Mouse (Mus musculus) macrophage (primary cell): ENCODE data around the gene Arpc2. TPM values are rescaled to one million over a fixed set of nuclear protein-coding genes. Genes with fewer than 3 reads are reported as not detected.

Experiments used
- H3K27ac ChIP-seq: fragments of 350-480 bp; formaldehyde crosslinking; 2 replicates; pipeline ENCODE4 v1.9.0; 2021
- H3K36me3 ChIP-seq: fragments of 350-480 bp; formaldehyde crosslinking; 2 replicates; pipeline ENCODE4 v1.9.0; 2021; ENCODE audit errors: inconsistent target
- H3K4me3 ChIP-seq: fragments of 350-480 bp; formaldehyde crosslinking; 2 replicates; pipeline ENCODE4 v1.9.0; 2021; ENCODE audit errors: inconsistent target
- H3K79me2 ChIP-seq: fragments of 350-480 bp; formaldehyde crosslinking; 2 replicates; pipeline ENCODE4 v1.9.0; 2021; ENCODE audit errors: inconsistent target
- WGBS: methylation state at CpG from one replicate; pipeline ENCODE4 v1.1.7; 2026; ENCODE audit warnings: inconsistent platforms; ENCODE audit not compliant: missing documents; 5-methylcytosine and 5-hydroxymethylcytosine counted together
- polyA plus RNA-seq: library from polyadenylated mRNA; stranded (reverse); fragments of 250-400 nt; gene quantifications from 3 replicates; pipeline ENCODE4 v1.2.4, GENCODE M21; 2018; ENCODE audit warnings: inconsistent platforms

The Arpc2 gene
- polyA plus RNA-seq, 1 experiment from 2014 or later = 1,406 TPM

- H3K27ac ChIP-seq = no peak overlapping the region
- H3K79me2 ChIP-seq = peaks cover 4% of the 10 kb centered on the region
- WGBS = 64% methylated on average over 10 of the region's 10 CpGs
These were observed 72.4 kb downstream of the Arpc2 start for GRCm38 (mm10) chr1:74308001-74308964.

GRCm38 (mm10) chr1:74309767-74310166, 73.9 kb downstream of the Arpc2 start:
- no peak overlapping the region for H3K27ac ChIP-seq
- H3K4me3 ChIP-seq = no peak overlapping the region
- WGBS = 48% methylated on average over 3 of the region's 3 CpGs
- no peaks in the 10 kb centered on the region for H3K79me2 ChIP-seq
- no peaks in the 10 kb centered on the region for H3K36me3 ChIP-seq

More at GRCm38 (mm10) chr1:74308001-74308964, 72.4 kb downstream of the Arpc2 start:
- Histone ChIP-seq H3K4me3 (no peak overlapping the region), H3K36me3 (no peaks in the 10 kb centered on the region)

- no peak overlapping the region for H3K4me3 ChIP-seq
These were observed 77.3 kb downstream of the Arpc2 start for GRCm38 (mm10) chr1:74313049-74313692.

GRCm38 (mm10) chr1:74314796-74315195, 78.9 kb downstream of the Arpc2 start:
- Histone ChIP-seq H3K27ac (no peak overlapping the region), H3K36me3 (no peaks in the 10 kb centered on the region), H3K4me3 (no peak overlapping the region), H3K79me2 (no peaks in the 10 kb centered on the region)
- WGBS = 89% methylated on average over 3 of the region's 3 CpGs

More at GRCm38 (mm10) chr1:74313049-74313692, 77.3 kb downstream of the Arpc2 start:
- WGBS = 0% methylated on average over 3 of the region's 3 CpGs
- Histone ChIP-seq H3K27ac (no peak overlapping the region), H3K79me2 (no peaks in the 10 kb centered on the region), H3K36me3 (no peaks in the 10 kb centered on the region)

GRCm38 (mm10) chr1:74316114-74316827, 80.4 kb downstream of the Arpc2 start:
- H3K36me3 ChIP-seq = no peaks in the 10 kb centered on the region
- no peak overlapping the region for H3K27ac ChIP-seq
- no peaks in the 10 kb centered on the region for H3K79me2 ChIP-seq
- no peak overlapping the region for H3K4me3 ChIP-seq
- WGBS = 71% methylated on average over 3 of the region's 4 CpGs

Other genes starting within 250 kb of the Arpc2 start
- gene Tns1, start 111.6 kb upstream of the Arpc2 start, polyA plus RNA-seq = 53.8 to 84.7 TPM (median 84.5 TPM) in 3 replicates
- gene Rufy4, start 110.5 kb upstream of the Arpc2 start, polyA plus RNA-seq = not detected in 3 replicates
- gene Cxcr2, start 82.1 kb upstream of the Arpc2 start, polyA plus RNA-seq = 0.11 to 0.76 TPM (median 0.16 TPM) in 3 replicates
- gene Cxcr1, start 41.5 kb upstream of the Arpc2 start, polyA plus RNA-seq = not detected in 3 replicates
- gene Gpbar1, start 42.5 kb downstream of the Arpc2 start, polyA plus RNA-seq = not detected in 3 replicates
- gene Aamp, start 48.7 kb downstream of the Arpc2 start, polyA plus RNA-seq = 115 to 127 TPM (median 119 TPM) in 3 replicates
- 20.6 to 40.9 TPM (median 36.6 TPM) in 3 replicates for gene Pnkd, start 48.8 kb downstream of the Arpc2 start, polyA plus RNA-seq
- 46.8 to 61.2 TPM (median 52.2 TPM) in 3 replicates for gene Tmbim1, start 69.5 kb downstream of the Arpc2 start, polyA plus RNA-seq
- gene Catip, start 126.0 kb downstream of the Arpc2 start, polyA plus RNA-seq = 0.19 to 0.80 TPM (median 0.30 TPM) in 3 replicates
- 377 to 467 TPM (median 435 TPM) in 3 replicates for gene Slc11a1, start 139.1 kb downstream of the Arpc2 start, polyA plus RNA-seq
- 82.2 to 152 TPM (median 116 TPM) in 3 replicates for gene Ctdsp1, start 155.4 kb downstream of the Arpc2 start, polyA plus RNA-seq
- gene Vil1, start 173.3 kb downstream of the Arpc2 start, polyA plus RNA-seq = 0.04 to 0.06 TPM in 2 of 3 replicates, not detected in the other